ENCODE assay signal across 9 mouse cellular contexts in genomic region chr2:73059550-73060258, GRCm38 (mm10).
DNase-seq lines count a peak whose midpoint lies in the region; ATAC-seq and TF ChIP-seq lines count a peak whose summit lies in the region.
"Had no signal": no experiment of that assay in that cellular context is flagged by ENCODE, and none has a peak within 500 bp of the region (broad histone marks: within the 10 kb centered on the region; RNA-seq: fewer than 3 reads in every experiment).

No protein-coding gene starts in this region.

- H3K27ac ChIP-seq in intestine, postnatal 0 days (ENCODE audit: low read depth, low read length) = no peak overlapping the region
- H3K27ac ChIP-seq in intestine, embryonic 15.5 days = no peak overlapping the region
- H3K27ac ChIP-seq in heart, embryonic 11.5 days (ENCODE audit: low read depth, low read length) = no peak overlapping the region
- no peak overlapping the region for H3K27ac ChIP-seq in lung, embryonic 14.5 days (ENCODE audit: low read depth)
- H3K27ac ChIP-seq: limb, embryonic 15.5 days had no signal

- DNase-seq in CD4-positive, CD25-positive, alpha-beta regulatory T cell, adult 2 months (ENCODE audit: low read depth, low spot score) = peak; percentile 82
- DNase-seq in adrenal gland, postnatal 36 days = peak; percentile 39 to 69
- DNase-seq in lung, embryonic 14.5 days = peak; percentile 65
- no peak for DNase-seq in right cerebral cortex, adult 18-20 months
- DNase-seq in frontal cortex, postnatal 10 days (ENCODE audit: low spot score in 2 of 2) = no peak

- no peak overlapping the region for H3K9ac ChIP-seq in intestine, postnatal 0 days (ENCODE audit: low read depth, low read length)
- no peak overlapping the region for H3K9ac ChIP-seq in intestine, embryonic 15.5 days
- no peak overlapping the region for H3K9ac ChIP-seq in heart, embryonic 11.5 days (ENCODE audit: low read depth, low read length)
- no peak overlapping the region for H3K9ac ChIP-seq in lung, embryonic 14.5 days
- H3K9ac ChIP-seq: limb, embryonic 15.5 days had no signal

- TF ChIP-seq CTCF in intestine, postnatal 0 days (IDR thresholded peaks at IDR 0.05; ENCODE audit: low read depth) = peak; percentile 65
- TF ChIP-seq CTCF in lung, embryonic 14.5 days (IDR thresholded peaks at IDR 0.05; ENCODE audit: low read depth) = peak; percentile 55

- H3K4me3 ChIP-seq in intestine, postnatal 0 days (ENCODE audit: low read depth, low read length) = no peak overlapping the region
- no peak overlapping the region for H3K4me3 ChIP-seq in intestine, embryonic 15.5 days (replicated peaks)
- 0 out of 2 replicates have a peak overlapping the region, but pooled peaks have one; percentile 11 for H3K4me3 ChIP-seq in heart, embryonic 11.5 days (ENCODE audit: low read depth, low read length)
- H3K4me3 ChIP-seq in lung, embryonic 14.5 days (ENCODE audit: low read depth, low read length) = no peak overlapping the region
- H3K4me3 ChIP-seq: limb, embryonic 15.5 days had no signal

- no peaks in the 10 kb centered on the region for H3K9me3 ChIP-seq in intestine, postnatal 0 days (ENCODE audit: control insufficient read depth)
- no peaks in the 10 kb centered on the region for H3K9me3 ChIP-seq in intestine, embryonic 15.5 days
- no peaks in the 10 kb centered on the region for H3K9me3 ChIP-seq in heart, embryonic 11.5 days (replicated peaks; ENCODE audit: control insufficient read depth, low read length)
- H3K9me3 ChIP-seq in lung, embryonic 14.5 days (ENCODE audit: low read depth, low read length) = no peaks in the 10 kb centered on the region
- H3K9me3 ChIP-seq: limb, embryonic 15.5 days had no signal

- no peaks in the 10 kb centered on the region for H3K27me3 ChIP-seq in intestine, postnatal 0 days (replicated peaks; ENCODE audit: control insufficient read depth, insufficient read depth, low read length)
- H3K27me3 ChIP-seq in intestine, embryonic 15.5 days (replicated peaks) = no peaks in the 10 kb centered on the region
- H3K27me3 ChIP-seq in heart, embryonic 11.5 days (ENCODE audit: control insufficient read depth, insufficient read depth, low read length) = no peaks in the 10 kb centered on the region
- H3K27me3 ChIP-seq in lung, embryonic 14.5 days (ENCODE audit: insufficient read depth, low read length) = no peaks in the 10 kb centered on the region
- H3K27me3 ChIP-seq: limb, embryonic 15.5 days had no signal

- H3K36me3 ChIP-seq in intestine, postnatal 0 days (ENCODE audit: control insufficient read depth, insufficient read depth) = no peaks in the 10 kb centered on the region
- H3K36me3 ChIP-seq in intestine, embryonic 15.5 days = no peaks in the 10 kb centered on the region
- no peaks in the 10 kb centered on the region for H3K36me3 ChIP-seq in heart, embryonic 11.5 days (ENCODE audit: control insufficient read depth, insufficient read depth, low read length)
- H3K36me3 ChIP-seq in lung, embryonic 14.5 days (ENCODE audit: insufficient read depth) = no peaks in the 10 kb centered on the region
- H3K36me3 ChIP-seq: limb, embryonic 15.5 days had no signal

- ATAC-seq in intestine, postnatal 0 days = 0 out of 2 replicates have a peak, but pooled peaks have one; percentile 2
- ATAC-seq in intestine, embryonic 15.5 days = no peak
- no peak for ATAC-seq in heart, embryonic 11.5 days (replicated peaks; ENCODE audit: insufficient number of reproducible peaks, low FRiP score, low TSS enrichment)
- no peak for ATAC-seq in lung, embryonic 14.5 days (ENCODE audit: insufficient read depth)

- WGBS in intestine, postnatal 0 days = 27% methylated on average over 12 of the region's 12 CpGs
- WGBS in intestine, embryonic 15.5 days = 30% methylated on average over 12 of the region's 12 CpGs
- 22% methylated on average over 12 of the region's 12 CpGs for WGBS in heart, embryonic 11.5 days (ENCODE audit: insufficient replicate concordance)
- 24% methylated on average over 12 of the region's 12 CpGs for WGBS in lung, embryonic 14.5 days

- H3K4me2 ChIP-seq in intestine, postnatal 0 days (replicated peaks; ENCODE audit: low read depth) = no peak overlapping the region
- no peak overlapping the region for H3K4me2 ChIP-seq in intestine, embryonic 15.5 days (replicated peaks)
- peak overlapping the region; percentile 48 for H3K4me2 ChIP-seq in heart, embryonic 11.5 days
- H3K4me2 ChIP-seq in lung, embryonic 14.5 days = no peak overlapping the region
- H3K4me2 ChIP-seq: limb, embryonic 15.5 days had no signal

- H3K4me1 ChIP-seq in intestine, postnatal 0 days (replicated peaks; ENCODE audit: control insufficient read depth, insufficient read depth, low read length) = no peaks in the 10 kb centered on the region
- H3K4me1 ChIP-seq in intestine, embryonic 15.5 days (replicated peaks) = no peaks in the 10 kb centered on the region
- peaks cover 4% of the 10 kb centered on the region; the same call in 1 of the 2 replicates for H3K4me1 ChIP-seq in heart, embryonic 11.5 days (ENCODE audit: control insufficient read depth, insufficient read depth, low read length)
- 0 out of 2 replicates have a peak, but pooled peaks cover 4% of the 10 kb centered on the region for H3K4me1 ChIP-seq in lung, embryonic 14.5 days (ENCODE audit: insufficient read depth)

Comparison
In these comparisons a context has a peak if more than half of its experiments do, and no peak if none do; other contexts are left out.
1. DNase-seq: peak in CD4-positive, CD25-positive, alpha-beta regulatory T cell, adult 2 months (single experiment), adrenal gland, postnatal 36 days (2 of 2) and lung, embryonic 14.5 days (single experiment); none in right cerebral cortex, adult 18-20 months (single experiment) and frontal cortex, postnatal 10 days (0 of 2).